Mouse (Mus musculus): Measurements from ENCODE around the gene Gm43552.

GRCm38 (mm10) chr5:65407989-65408388 lies 84.6 kb downstream of the Gm43552 start:
- TF ChIP-seq CTCF (IDR thresholded peaks at IDR 0.05) (no peak), EP300 (IDR thresholded peaks at IDR 0.05) (no peak)
